Mouse (Mus musculus): ENCODE data around the gene Chrng. TPM values are rescaled to one million over a fixed set of nuclear protein-coding genes. Genes with fewer than 3 reads are reported as not detected.

The Chrng gene
- polyA plus RNA-seq (2012; rRNA removed): 0.16 and 0.85 TPM in 2 replicates

- DNase-seq (ENCODE audit: low read depth): no peak
- TF ChIP-seq POLR2A (IDR thresholded peaks at IDR 0.05; ENCODE audit: borderline replicate concordance, extremely low read depth, insufficient read depth, insufficient read length, poor library complexity, severe bottlenecking) (no peak), CTCF (IDR thresholded peaks at IDR 0.05; ENCODE audit: borderline replicate concordance, extremely low read depth, insufficient read depth, insufficient read length) (no peak)
Observed at GRCm38 (mm10) chr1:87204465-87204864, at the start of gene Chrng. Gene Chrng (plus strand): TSS chr1:87204657.

DNA sequence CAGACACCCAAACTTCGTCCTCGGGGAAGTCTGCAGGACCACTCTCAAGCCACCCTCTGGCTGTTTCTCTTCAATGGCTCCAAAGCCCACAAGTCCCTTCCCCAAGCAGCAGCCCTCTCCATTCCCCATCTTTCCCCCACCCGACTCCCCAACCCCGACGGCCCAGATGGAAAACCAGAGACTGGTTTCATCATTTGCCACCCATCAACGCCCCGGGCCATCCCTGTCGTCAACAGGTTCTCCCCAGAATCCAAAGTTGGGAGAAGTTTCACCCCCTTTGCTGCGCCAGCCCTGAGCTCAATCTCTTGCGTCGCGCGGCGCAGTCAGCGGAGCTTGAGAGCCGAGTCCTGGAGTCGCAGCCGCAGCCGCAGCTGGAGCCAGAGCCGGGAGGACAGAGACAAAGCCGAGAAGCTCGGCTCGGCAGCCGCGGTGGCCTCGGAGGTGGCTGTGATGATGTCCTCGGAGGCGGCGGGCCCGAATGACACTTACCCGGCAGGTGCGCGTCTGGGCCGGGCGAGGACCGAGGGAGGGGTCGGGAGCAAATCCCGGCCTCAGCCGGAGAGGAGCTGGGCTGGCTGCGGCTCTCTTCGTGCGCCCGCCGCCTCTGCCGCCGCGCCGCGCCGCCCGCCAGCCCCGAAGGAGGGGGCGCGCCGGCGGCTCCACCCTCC, 48.8 kb upstream of the Chrng start:
- peak; percentile 71 for DNase-seq (ENCODE audit: low read depth)
- TF ChIP-seq CTCF (IDR thresholded peaks at IDR 0.05; ENCODE audit: borderline replicate concordance, extremely low read depth, insufficient read depth, insufficient read length) (no peak), POLR2A (IDR thresholded peaks at IDR 0.05; ENCODE audit: borderline replicate concordance, extremely low read depth, insufficient read depth, insufficient read length, poor library complexity, severe bottlenecking) (0 out of 2 replicates have a peak, but pooled peaks have one; percentile 15)

- DNase-seq (ENCODE audit: low read depth): no peak
- no peak for TF ChIP-seq CTCF (IDR thresholded peaks at IDR 0.05; ENCODE audit: borderline replicate concordance, extremely low read depth, insufficient read depth, insufficient read length)
- no peak for TF ChIP-seq POLR2A (IDR thresholded peaks at IDR 0.05; ENCODE audit: borderline replicate concordance, extremely low read depth, insufficient read depth, insufficient read length, poor library complexity, severe bottlenecking)
Observed at GRCm38 (mm10) chr1:87156199-87156587, 48.3 kb upstream of the Chrng start, which contains the start of gene Ecel1. Gene Ecel1 (minus strand): TSS chr1:87156521.

- TF ChIP-seq POLR2A (IDR thresholded peaks at IDR 0.05; ENCODE audit: borderline replicate concordance, extremely low read depth, insufficient read depth, insufficient read length, poor library complexity, severe bottlenecking): no peak
- no peak for TF ChIP-seq CTCF (IDR thresholded peaks at IDR 0.05; ENCODE audit: borderline replicate concordance, extremely low read depth, insufficient read depth, insufficient read length)
- no peak for DNase-seq (ENCODE audit: low read depth)
Observed at GRCm38 (mm10) chr1:87159396-87159795, 45.1 kb upstream of the Chrng start.

DNA sequence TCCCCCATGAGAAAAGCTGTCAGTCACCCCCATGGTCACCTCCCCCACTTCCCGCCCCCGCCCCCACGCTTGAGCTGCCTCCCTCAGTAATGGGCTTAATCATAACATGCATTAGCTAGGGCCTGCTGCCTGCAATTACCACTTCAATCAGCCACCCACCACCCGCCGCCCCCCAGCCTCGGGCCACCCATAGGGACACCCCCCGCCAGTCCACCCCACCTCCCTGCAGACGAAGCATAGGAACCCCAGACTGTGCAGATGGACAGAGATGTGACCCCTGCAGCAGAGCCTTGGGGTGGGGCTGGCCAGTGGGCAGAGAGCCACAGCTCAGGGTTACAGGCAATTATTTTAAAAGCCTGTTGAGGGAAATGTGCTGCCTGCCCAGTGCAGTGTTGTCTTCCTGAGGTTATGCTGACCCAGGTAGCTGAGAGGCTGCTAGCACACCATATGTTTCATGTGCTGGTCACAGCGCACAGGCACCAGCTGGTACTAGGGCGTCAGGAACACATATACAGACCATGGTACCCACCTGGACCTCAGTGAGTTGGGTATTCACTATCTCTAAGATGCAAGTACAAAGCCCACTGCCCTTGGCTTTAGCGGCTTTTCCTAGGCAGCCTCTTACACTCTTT, 40.2 kb upstream of the Chrng start:
- peak; percentile 64 for DNase-seq (ENCODE audit: low read depth)
- no peak for TF ChIP-seq POLR2A (IDR thresholded peaks at IDR 0.05; ENCODE audit: borderline replicate concordance, extremely low read depth, insufficient read depth, insufficient read length, poor library complexity, severe bottlenecking)
- no peak for TF ChIP-seq CTCF (IDR thresholded peaks at IDR 0.05; ENCODE audit: borderline replicate concordance, extremely low read depth, insufficient read depth, insufficient read length)

GRCm38 (mm10) chr1:87164796-87165184, 39.7 kb upstream of the Chrng start:
- TF ChIP-seq POLR2A (IDR thresholded peaks at IDR 0.05; ENCODE audit: borderline replicate concordance, extremely low read depth, insufficient read depth, insufficient read length, poor library complexity, severe bottlenecking): no peak
- TF ChIP-seq CTCF (IDR thresholded peaks at IDR 0.05; ENCODE audit: borderline replicate concordance, extremely low read depth, insufficient read depth, insufficient read length): no peak
- peak; percentile 67 for DNase-seq (ENCODE audit: low read depth)

DNA sequence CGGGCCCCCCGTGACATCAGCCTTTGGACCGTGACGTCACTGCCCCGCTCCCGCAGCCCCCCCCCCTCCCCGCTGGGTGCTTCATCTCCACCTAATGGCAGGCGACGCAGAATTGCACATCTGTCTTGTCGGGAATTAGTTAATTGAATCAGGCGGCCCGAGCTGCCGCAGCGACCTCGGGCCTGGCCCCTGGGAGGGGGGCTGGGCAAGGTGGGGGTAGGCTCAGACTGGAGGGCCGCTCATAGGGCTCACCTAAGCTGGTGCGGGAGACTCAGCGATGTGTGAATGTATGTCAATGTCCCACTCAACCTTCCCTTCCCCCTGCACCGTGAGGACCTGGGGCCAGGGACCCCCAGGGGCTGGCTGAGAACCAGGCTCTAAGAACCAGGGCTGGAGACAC, 34.0 kb upstream of the Chrng start:
- no peak for TF ChIP-seq CTCF (IDR thresholded peaks at IDR 0.05; ENCODE audit: borderline replicate concordance, extremely low read depth, insufficient read depth, insufficient read length)
- TF ChIP-seq POLR2A (IDR thresholded peaks at IDR 0.05; ENCODE audit: borderline replicate concordance, extremely low read depth, insufficient read depth, insufficient read length, poor library complexity, severe bottlenecking): no peak
- no peak for DNase-seq (ENCODE audit: low read depth)

- peak; percentile 66 for DNase-seq (ENCODE audit: low read depth)
- TF ChIP-seq POLR2A (IDR thresholded peaks at IDR 0.05; ENCODE audit: borderline replicate concordance, extremely low read depth, insufficient read depth, insufficient read length, poor library complexity, severe bottlenecking) (no peak), CTCF (IDR thresholded peaks at IDR 0.05; ENCODE audit: borderline replicate concordance, extremely low read depth, insufficient read depth, insufficient read length) (no peak)
Observed at GRCm38 (mm10) chr1:87171312-87171711, 33.1 kb upstream of the Chrng start.

DNA sequence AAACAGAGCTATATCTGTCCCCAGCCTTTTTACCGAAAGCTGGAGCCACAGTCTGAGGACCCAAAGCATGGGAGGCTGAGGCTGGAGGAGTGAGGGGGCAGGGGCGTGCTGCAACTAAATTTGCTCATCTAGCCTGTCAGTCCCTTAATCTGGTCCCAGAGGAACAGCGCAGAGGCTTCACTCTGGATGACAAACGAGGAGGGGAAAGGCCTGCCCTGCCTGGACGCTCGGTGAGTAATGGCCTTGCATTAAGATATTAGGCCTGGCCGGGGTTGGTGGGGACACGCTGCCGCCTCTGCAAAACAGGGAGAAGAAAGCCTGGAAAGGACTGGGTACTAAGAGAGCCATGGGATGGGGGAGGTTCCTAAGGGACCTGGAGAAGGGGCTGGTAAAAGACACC, 32.1 kb upstream of the Chrng start:
- no peak for DNase-seq (ENCODE audit: low read depth)
- TF ChIP-seq POLR2A (IDR thresholded peaks at IDR 0.05; ENCODE audit: borderline replicate concordance, extremely low read depth, insufficient read depth, insufficient read length, poor library complexity, severe bottlenecking): no peak
- no peak for TF ChIP-seq CTCF (IDR thresholded peaks at IDR 0.05; ENCODE audit: borderline replicate concordance, extremely low read depth, insufficient read depth, insufficient read length)

DNA sequence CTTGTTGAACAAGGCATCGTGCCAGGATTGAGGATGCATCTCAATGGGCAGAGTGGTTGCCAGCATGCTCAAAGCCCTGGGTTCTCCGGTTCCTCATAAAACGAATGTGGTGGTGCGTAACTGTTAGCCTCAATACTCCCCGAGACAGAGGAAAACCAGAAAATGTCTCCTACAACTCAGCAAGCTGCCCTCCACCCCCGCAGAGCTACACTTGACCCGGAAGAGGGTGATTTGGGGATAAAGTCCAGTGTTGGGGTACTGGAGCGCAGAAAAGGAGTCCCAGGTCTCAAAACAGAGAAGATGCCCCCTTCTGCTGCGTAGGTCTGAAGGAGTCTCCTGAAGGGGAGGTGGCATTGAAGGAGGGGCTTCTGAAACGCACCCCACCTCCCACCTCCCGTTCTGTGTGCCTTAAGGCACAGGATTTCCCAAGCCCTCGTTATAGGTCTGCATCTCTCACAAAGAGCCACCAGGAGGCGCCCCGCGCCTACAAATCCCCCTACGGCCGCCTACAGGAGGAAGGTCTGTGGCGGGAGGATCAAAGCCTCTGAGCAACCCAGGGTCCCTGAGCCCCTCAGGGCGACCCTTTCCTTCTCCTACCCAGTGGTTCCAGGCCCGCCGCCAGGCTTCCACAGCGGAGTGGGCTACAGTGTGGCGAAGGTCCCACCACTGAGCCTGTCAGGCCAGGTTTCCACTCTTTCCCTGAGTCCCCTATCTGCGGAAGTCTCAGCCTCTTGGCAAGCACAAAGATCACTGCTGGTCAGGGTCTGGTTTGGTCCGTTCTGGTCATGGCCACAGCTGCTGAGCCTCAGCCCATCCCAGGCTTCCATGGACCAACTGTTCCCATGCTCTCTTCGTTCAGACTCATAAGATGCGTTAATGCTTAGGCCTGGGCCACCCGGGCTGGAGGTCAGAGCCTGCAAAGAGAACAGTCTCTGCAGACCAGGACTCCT, 30.2 kb upstream of the Chrng start:
- TF ChIP-seq CTCF (IDR thresholded peaks at IDR 0.05; ENCODE audit: borderline replicate concordance, extremely low read depth, insufficient read depth, insufficient read length) (peak; percentile 87), POLR2A (IDR thresholded peaks at IDR 0.05; ENCODE audit: borderline replicate concordance, extremely low read depth, insufficient read depth, insufficient read length, poor library complexity, severe bottlenecking) (no peak)
- DNase-seq (ENCODE audit: low read depth): peak; percentile 80

DNA sequence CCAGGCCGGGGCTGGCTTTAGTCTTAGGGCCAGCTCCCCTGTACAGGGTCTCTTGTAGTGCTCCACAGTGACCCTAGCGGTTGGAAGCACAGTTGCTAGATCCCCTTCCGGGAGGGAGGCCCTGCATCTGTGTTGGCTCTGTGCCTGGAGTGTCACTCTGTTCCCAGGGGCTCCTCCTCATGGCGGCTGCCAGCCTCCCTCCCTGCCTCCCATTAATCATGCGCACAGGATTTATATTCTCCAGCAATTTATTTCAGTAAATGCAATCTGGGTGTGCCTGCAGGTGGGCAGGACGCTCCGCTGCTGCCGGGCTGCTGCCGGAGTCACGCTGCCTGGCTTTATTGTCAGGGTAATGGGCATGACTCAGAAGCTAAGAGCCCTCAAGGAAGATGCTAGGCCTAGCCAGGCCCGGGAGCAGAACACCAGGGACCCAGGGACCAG, 28.6 kb upstream of the Chrng start:
- TF ChIP-seq POLR2A (IDR thresholded peaks at IDR 0.05; ENCODE audit: borderline replicate concordance, extremely low read depth, insufficient read depth, insufficient read length, poor library complexity, severe bottlenecking): no peak
- TF ChIP-seq CTCF (IDR thresholded peaks at IDR 0.05; ENCODE audit: borderline replicate concordance, extremely low read depth, insufficient read depth, insufficient read length): peak; percentile 68
- DNase-seq (ENCODE audit: low read depth): peak; percentile 95
